Comparison of ENCODE assay signal across 17 mouse cellular contexts in the genomic region with DNA sequence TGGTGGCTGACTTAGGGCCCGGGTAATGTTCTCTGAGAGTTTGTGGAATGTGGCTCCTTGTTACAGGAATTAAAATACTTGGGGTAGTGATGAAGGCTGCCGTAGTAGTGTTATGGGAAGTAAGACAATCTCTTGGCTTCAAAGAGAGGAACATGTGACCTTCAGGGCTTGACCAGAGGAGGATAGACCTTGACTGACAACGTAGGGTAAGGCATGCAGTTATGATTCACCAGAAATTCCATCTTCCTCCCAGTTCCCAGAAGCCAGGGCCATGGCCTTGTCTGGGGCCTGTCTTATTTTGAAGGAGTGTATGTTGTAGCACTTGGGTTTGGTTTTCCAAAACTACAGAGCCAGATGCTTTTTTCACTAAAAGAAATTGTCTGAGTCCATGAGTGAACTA.
"Had no signal": no experiment of that assay in that cellular context is flagged by ENCODE, and none has a peak within 500 bp of the region (broad histone marks: within the 10 kb centered on the region; RNA-seq: fewer than 3 reads in every experiment).

No protein-coding gene starts in this region.

- H3K4me3 ChIP-seq: limb, embryonic 12.5 days; liver, embryonic 13.5 days; lung, embryonic 15.5 days; megakaryocyte, embryonic 14.5 days; midbrain, embryonic 15.5 days; neural tube, embryonic 13.5 days had no signal

- ATAC-seq: liver, postnatal 0 days; midbrain, embryonic 15.5 days had no signal

- H3K9me3 ChIP-seq: limb, embryonic 12.5 days; liver, embryonic 13.5 days; lung, embryonic 15.5 days; megakaryocyte, embryonic 14.5 days; midbrain, embryonic 15.5 days; neural tube, embryonic 13.5 days had no signal

- H3K4me2 ChIP-seq: limb, embryonic 12.5 days; liver, embryonic 13.5 days; lung, embryonic 15.5 days; midbrain, embryonic 11.5 days; midbrain, embryonic 15.5 days; neural tube, embryonic 13.5 days had no signal

- DNase-seq: kidney, postnatal 25 days; liver; liver, embryonic 13.5 days; liver, postnatal 0 days; lung, postnatal 14 days; retina, postnatal 1 day; right cerebral cortex, postnatal 4 days; spleen, adult 18-20 months; thymus, adult 18-20 months; thymus, postnatal 14 days had no signal

- H3K27me3 ChIP-seq: limb, embryonic 12.5 days; liver, embryonic 13.5 days; lung, embryonic 15.5 days; midbrain, embryonic 15.5 days; neural tube, embryonic 13.5 days had no signal

- H3K36me3 ChIP-seq: limb, embryonic 12.5 days; liver, embryonic 13.5 days; lung, embryonic 15.5 days; midbrain, embryonic 15.5 days; neural tube, embryonic 13.5 days had no signal

- H3K9ac ChIP-seq: limb, embryonic 12.5 days; liver, embryonic 13.5 days; liver, postnatal 0 days; lung, embryonic 15.5 days; midbrain, embryonic 15.5 days; neural tube, embryonic 13.5 days had no signal

- H3K27ac ChIP-seq: limb, embryonic 12.5 days; liver, embryonic 13.5 days; lung, embryonic 15.5 days; macrophage; midbrain, embryonic 15.5 days; neural tube, embryonic 13.5 days had no signal
